Mouse (Mus musculus): ENCODE measurements around the gene Ass1. TPM values are rescaled to one million over a fixed set of nuclear protein-coding genes. Genes with fewer than 3 reads are reported as not detected.

Ass1 gene
- total RNA-seq, 2 experiments from 2014 or later: 20.6 to 21.2 TPM

DNA sequence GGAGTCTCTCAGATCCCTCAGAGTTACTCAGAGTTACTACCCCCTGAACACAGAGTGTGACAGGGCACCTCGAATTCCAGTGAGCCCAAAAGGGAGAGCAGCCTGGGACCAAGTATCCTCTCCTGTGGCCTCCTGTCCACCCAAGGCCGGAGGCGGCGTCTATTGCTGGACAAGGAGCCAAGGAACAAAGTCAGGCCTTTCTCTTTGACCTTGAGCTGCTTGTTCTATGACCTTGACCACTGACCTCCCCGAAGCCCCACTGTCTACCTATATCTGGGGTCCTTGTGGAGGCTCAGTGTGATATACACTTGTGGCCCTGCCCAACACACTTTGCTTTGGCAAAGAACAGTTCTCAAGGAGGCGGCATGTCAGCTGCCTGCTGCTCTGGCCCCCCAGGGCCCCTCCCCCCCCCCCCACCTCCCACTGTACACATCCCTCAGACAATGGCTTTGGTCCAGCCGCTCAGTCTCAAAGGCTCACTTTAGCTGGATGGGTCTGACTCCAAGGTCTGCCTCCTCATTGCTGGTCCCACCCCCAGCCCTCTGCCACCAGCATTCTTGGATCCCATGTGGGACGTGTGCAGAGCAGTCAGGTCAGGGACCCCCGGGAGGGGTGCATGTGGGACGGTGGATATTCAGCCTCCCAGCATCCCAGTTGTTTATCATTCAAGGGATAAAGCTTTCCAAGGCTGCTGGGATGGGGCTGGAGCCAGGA is 6.3 kb downstream of the Ass1 start:
- DNase-seq (ENCODE audit: extremely low spot score in 1 of 2, low spot score in 2 of 2): no peak
- intact Hi-C loops (cut with DNase I): no loop called here

DNA sequence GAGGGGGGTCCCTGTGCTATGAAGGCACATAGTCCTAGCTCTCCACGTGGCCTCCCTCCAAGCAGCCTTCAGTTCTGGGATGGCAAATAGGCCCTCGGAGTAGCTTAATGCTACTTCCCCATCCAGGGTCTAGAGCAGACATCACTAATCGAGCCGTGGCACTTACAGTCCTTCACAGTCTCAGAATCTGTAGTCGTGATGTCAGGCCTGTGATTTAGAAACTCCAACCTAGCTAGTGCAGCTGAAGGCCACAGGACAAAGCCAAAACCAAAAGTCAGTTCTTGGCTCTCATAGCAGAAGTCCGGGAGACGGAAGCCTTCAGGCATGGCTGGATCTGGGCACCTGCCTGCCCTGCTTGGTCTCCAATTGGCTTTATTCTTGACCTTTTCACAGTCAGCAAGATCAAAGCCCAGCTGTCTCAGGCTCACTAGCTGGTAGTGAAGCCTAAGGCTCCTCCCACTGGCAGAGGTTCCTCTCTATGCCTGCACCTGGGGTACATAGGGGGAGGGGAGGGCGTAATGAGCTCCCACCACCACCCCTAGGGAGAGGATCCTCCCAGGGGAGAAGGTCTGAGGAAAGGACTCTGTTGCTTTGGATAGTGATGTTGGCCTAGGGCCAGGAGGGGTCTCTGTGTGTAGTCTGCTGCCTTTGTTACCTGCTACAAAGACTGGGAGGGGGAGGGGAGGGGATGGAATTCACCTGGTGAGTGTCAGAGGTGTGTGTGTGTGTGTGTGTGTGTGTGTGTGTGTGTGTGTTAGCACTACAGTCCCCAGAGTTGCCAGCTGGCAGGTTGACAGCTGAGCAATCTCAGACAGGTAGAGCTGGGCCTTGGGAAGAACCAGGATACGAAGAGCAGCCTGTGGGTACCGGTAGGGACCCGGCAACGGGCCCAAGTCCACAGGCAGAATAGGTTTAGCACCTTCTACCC is 7.5 kb downstream of the Ass1 start:
- no peak for DNase-seq (ENCODE audit: extremely low spot score in 1 of 2, low spot score in 2 of 2)
- intact Hi-C loops (cut with DNase I): no loop called here

DNA sequence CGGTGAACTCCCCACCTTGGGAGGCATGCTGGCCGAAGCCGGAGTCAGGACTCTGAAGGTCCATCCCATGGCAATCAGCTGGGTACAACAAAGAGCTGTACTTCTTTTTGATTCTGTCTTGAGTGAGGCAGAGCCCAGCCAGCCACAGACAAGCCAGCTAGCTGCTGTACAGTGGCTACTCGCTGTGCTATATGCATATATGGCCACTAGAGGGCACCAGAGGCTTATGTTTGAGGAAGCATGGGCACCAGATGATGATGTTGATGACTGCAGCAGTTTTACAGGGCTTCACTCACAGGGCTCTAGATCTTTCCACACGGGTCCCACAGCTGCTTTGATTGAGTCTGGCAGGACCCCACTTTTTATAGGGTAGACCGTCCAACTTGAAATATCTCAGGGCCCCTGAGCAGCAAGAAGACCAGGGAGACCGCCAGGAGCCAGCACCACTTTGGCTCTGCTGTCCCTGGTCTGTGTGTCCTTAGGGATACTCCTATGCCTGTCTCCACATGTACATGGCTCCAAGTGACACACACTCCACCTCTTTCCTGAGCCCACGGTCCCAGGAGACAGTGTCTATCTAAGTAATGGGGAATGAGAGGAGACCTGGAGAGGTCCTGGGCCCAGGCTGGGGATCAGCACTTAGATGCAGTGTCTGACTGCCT is 13.0 kb downstream of the Ass1 start:
- intact Hi-C loops (cut with DNase I): loop anchor here (1.0 to 5.0 kb wide), 3 partner anchors 172 to 304 kb away; partner anchors contain the start of gene Exosc2
- DNase-seq (ENCODE audit: extremely low spot score in 1 of 2, low spot score in 2 of 2): peak; percentile 86 to 89

DNA sequence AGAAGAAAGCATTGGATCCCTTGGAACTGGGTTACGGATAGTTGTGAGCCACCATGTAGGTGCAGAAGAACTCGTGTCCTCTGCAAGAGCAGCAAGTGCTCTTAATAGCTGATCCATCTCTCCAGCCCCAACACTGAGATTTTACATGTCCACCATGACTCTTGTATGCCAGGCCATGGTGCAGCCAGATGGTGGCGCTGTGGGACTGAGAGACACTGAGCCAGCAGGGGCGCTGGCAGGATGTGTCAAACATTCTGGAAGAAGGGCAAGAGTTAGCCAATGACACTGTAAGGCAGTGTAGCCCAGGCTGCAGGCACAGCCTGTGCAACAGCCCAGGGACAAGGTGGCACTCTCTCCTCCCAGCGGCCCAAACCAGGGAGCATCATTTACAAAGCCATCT is 14.2 kb downstream of the Ass1 start:
- intact Hi-C loops (cut with DNase I): loop anchor here (5.0 kb wide), 2 partner anchors 188 to 303 kb away; partner anchors contain the start of gene Exosc2
- DNase-seq (ENCODE audit: extremely low spot score in 1 of 2, low spot score in 2 of 2): peak; percentile 21 to 86

- intact Hi-C loops (cut with DNase I): no loop called here
- DNase-seq (ENCODE audit: extremely low spot score in 1 of 2, low spot score in 2 of 2): no peak
Observed at GRCm38 (mm10) chr2:31489166-31489565, 19.2 kb downstream of the Ass1 start.

DNA sequence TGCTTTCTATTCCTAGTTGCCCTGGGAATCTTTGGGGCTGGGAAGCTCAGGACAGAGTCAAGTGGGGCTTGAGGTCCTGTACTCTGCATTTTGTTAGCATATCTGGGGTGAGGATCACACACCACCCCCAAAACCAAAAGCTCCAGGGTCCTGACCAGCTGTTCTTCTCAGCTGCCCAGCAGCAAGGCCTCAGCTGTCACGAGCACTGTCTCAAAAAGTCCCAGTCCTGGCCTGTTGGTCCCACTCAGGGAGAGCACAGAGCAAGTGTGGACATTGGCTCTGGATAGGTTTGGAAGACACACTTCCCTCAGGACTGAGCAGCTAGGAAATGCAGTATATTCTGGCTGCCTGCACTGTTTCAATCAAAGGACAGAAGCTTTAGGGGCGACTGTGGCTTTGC is 20.5 kb downstream of the Ass1 start:
- intact Hi-C loops (cut with DNase I): no loop called here
- DNase-seq (ENCODE audit: extremely low spot score in 1 of 2, low spot score in 2 of 2): no peak

- no peak for DNase-seq (ENCODE audit: extremely low spot score in 1 of 2, low spot score in 2 of 2)
- intact Hi-C loops (cut with DNase I): no loop called here
Observed at GRCm38 (mm10) chr2:31492308-31492707, 22.3 kb downstream of the Ass1 start.

- intact Hi-C loops (cut with DNase I): no loop called here
- DNase-seq (ENCODE audit: extremely low spot score in 1 of 2, low spot score in 2 of 2): no peak
Observed at GRCm38 (mm10) chr2:31493243-31493642, 23.2 kb downstream of the Ass1 start.

- peak in 1 of 2 experiments; percentile 23 for DNase-seq (ENCODE audit: extremely low spot score in 1 of 2, low spot score in 2 of 2)
- intact Hi-C loops (cut with DNase I): no loop called here
Observed at GRCm38 (mm10) chr2:31494315-31494714, 24.3 kb downstream of the Ass1 start.

DNA sequence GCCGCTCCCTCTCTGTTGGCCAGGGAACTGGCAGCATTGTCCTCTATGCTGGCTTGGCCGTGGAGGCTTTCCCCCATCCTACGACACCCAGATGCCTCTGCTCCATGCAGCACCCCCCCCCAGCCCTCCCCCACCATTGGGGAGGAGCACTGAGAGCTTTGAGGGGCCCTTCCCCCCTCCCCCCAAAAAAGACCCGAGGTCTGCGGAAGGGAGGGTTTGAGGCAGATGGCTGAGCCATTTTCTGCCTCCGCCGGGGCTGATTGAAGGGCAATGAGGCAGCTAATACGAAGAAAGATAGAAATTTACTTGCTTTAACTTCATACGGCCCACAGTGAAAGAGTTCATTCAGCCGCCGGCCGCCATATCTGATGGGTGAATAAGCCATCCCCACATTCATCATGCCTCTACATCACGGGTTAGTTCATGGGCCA is 25.1 kb downstream of the Ass1 start:
- peak in 1 of 2 experiments; percentile 22 for DNase-seq (ENCODE audit: extremely low spot score in 1 of 2, low spot score in 2 of 2)
- intact Hi-C loops (cut with DNase I): loop anchor here (5.0 kb wide), 1 partner anchor 77 kb away; the partner anchor contains the start of gene Fubp3

GRCm38 (mm10) chr2:31496141-31496540 is 26.1 kb downstream of the Ass1 start:
- DNase-seq (ENCODE audit: extremely low spot score in 1 of 2, low spot score in 2 of 2): peak; percentile 11 to 23

GRCm38 (mm10) chr2:31497113-31497512 is 27.1 kb downstream of the Ass1 start:
- DNase-seq (ENCODE audit: extremely low spot score in 1 of 2, low spot score in 2 of 2): no peak
- intact Hi-C loops (cut with DNase I): loop anchor here (5.0 kb wide), 1 partner anchor 75 kb away; the partner anchor contains the start of gene Fubp3

More at GRCm38 (mm10) chr2:31496141-31496540, 26.1 kb downstream of the Ass1 start:
- intact Hi-C loops (cut with DNase I): loop anchor here (5.0 kb wide), 1 partner anchor 76 kb away; the partner anchor contains the start of gene Fubp3

DNA sequence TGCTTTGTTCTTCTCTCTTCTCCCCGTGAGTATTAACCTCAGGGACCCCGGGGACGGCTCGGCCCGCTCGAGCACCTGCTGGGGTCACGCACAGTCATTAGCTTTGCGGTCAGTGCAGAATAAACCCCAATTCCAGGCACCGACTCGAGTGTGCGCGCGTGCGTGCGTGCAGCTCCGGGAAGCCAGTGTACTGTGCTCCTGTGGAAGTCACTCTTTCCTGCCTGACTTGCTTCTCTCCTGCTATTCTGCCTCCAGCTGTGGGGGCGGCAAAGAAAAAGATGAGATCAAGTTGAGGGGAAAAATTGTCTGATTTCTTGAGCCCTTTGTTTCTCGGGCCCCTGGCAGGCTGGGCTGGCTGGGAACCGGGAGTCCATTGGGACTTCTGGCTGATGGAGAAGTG is 27.6 kb downstream of the Ass1 start:
- peak in 1 of 2 experiments; percentile 26 for DNase-seq (ENCODE audit: extremely low spot score in 1 of 2, low spot score in 2 of 2)
- intact Hi-C loops (cut with DNase I): loop anchor here (5.0 kb wide), 1 partner anchor 75 kb away; the partner anchor contains the start of gene Fubp3

DNA sequence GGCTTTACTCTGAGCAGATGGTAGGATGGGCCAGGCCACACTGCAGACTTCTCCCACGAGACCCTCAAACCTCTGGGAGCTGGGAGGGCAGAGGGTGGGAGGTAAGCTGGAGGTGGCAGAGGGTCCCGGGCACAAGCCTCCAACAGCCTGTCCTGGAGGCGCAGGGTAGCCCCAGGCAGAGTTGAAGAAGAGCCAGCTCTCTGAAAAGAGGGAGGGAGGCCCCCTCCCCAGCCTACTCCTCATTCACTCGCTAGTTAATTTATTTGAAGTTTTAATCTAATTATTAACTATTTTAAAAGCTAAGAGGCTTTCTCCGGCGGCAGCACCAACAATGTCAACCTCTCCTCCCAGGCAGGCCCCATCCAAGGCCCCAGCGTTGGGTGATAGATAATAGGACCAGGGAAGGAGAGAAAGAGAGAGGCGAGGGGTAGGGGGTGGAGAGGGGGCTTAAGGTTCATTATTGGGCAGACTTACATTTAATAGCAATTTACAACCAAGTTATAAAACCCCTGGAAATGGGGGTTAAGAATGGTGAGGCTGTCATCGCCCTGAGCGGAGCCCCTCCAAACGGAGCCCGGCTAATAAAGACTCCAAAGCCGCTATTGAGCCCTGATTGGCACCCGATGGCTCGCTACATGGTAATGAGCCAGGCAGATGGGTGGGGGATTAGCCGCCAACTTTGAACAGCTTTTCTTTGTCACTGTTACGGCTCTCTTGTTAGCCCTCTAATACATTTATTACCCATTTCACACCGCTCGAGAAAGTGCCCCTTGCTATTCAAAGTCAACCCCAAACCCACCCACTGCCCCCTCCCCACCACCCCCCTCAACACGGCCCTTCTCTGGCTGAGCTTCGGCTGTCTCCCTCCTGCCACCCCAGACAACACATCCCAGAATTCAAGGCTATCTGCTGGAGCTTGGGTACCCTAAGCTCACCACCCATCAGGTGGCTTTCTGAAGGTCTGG is 29.6 kb downstream of the Ass1 start:
- intact Hi-C loops (cut with DNase I): loop anchor here (5.0 kb wide), 1 partner anchor 73 kb away; the partner anchor contains the start of gene Fubp3
- DNase-seq (ENCODE audit: extremely low spot score in 1 of 2, low spot score in 2 of 2): no peak

DNA sequence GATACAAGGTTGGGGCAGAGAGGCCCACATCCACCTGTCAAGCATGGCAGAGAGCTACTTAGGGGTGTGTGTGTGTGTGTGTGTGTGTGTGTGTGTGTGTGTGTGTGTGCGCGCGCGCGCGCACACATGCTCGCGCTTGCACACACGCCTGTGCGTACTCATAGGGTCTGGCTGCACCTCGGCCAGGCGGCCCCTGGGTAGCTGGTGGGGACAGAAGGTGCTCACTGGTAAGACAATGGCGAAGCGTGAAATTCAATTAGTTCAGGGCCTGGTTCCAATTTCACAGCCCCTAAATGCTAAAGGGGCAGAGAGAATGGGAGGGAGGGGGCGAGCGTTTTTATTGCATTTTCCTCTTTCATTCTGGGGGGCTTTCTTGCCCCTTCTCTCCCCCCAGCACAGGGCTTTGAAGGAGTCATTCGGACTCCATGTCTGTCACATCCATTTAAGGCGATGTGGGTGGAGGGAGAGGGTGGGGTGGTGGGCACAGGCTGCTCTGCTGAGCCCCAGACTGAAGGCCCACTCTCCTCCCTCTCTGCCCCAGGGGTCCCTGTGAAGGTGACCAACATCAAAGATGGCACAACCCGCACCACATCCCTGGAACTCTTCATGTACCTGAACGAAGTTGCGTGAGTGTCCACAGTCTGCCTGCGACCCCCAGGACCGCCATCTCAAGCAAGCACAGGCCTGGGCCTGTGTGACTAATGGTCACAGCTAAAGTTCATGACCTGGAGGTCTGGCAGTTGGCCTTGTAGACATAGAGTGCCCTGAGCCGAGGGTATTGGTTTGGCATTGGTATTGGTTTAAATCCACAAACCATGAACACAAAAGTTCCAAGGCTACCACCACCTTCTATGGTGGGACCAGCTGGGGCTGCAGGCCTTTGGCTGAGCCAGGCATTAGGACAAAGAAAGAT is 30.5 kb downstream of the Ass1 start:
- DNase-seq (ENCODE audit: extremely low spot score in 1 of 2, low spot score in 2 of 2): no peak
- intact Hi-C loops (cut with DNase I): no loop called here

GRCm38 (mm10) chr2:31501448-31502130 is 31.6 kb downstream of the Ass1 start:
- no peak for DNase-seq (ENCODE audit: extremely low spot score in 1 of 2, low spot score in 2 of 2)
- intact Hi-C loops (cut with DNase I): no loop called here
